Mouse (Mus musculus): ENCODE results near the gene Znhit2.
"Not testable (repeated sequence)": the region's sequence is repeated elsewhere in the genome, so short reads cannot be mapped to it uniquely, and the experiment has no call there.

Gene Znhit2

GRCm38 (mm10) chr19:6061021-6061533, at the start of gene Znhit2:
TSS of gene Znhit2 (plus strand) at chr19:6061192.
- DNase-seq = peak; percentile 90

- no peak for DNase-seq
These were observed 47.3 kb upstream of the Znhit2 start for GRCm38 (mm10) chr19:6013691-6014090.

GRCm38 (mm10) chr19:6014991-6015510, 45.9 kb upstream of the Znhit2 start:
- DNase-seq = no peak

- DNase-seq = peak; percentile 68
These were observed 45.3 kb upstream of the Znhit2 start, which contains the start of gene Capn1 for GRCm38 (mm10) chr19:6015511-6016315. TSS of gene Capn1 (minus strand) at chr19:6015897.

GRCm38 (mm10) chr19:6016532-6016931, 44.5 kb upstream of the Znhit2 start:
- DNase-seq = no peak

GRCm38 (mm10) chr19:6018142-6019089, 42.6 kb upstream of the Znhit2 start:
- DNase-seq = peak; percentile 89

GRCm38 (mm10) chr19:6020276-6020675, 40.7 kb upstream of the Znhit2 start:
- no peak for DNase-seq

- DNase-seq = no peak
These were observed 37.9 kb upstream of the Znhit2 start for GRCm38 (mm10) chr19:6023059-6023458.

- no peak for DNase-seq
These were observed 37.1 kb upstream of the Znhit2 start for GRCm38 (mm10) chr19:6023930-6024329.

- no peak for DNase-seq
These were observed 32.0 kb upstream of the Znhit2 start for GRCm38 (mm10) chr19:6028991-6029390.

GRCm38 (mm10) chr19:6029426-6029825, 31.6 kb upstream of the Znhit2 start:
- DNase-seq = no peak

- DNase-seq = no peak
These were observed 30.3 kb upstream of the Znhit2 start for GRCm38 (mm10) chr19:6030520-6031280.

GRCm38 (mm10) chr19:6035966-6036585, 24.9 kb upstream of the Znhit2 start:
- DNase-seq = no peak

- no peak for DNase-seq
These were observed 23.3 kb upstream of the Znhit2 start for GRCm38 (mm10) chr19:6037695-6038094.

- DNase-seq = no peak
These were observed 22.7 kb upstream of the Znhit2 start for GRCm38 (mm10) chr19:6038326-6038725.

GRCm38 (mm10) chr19:6040002-6040401, 21.0 kb upstream of the Znhit2 start:
- no peak for DNase-seq

- no peak for DNase-seq
These were observed 18.7 kb upstream of the Znhit2 start for GRCm38 (mm10) chr19:6042293-6042692.

- DNase-seq = not testable (repeated sequence)
These were observed 16.9 kb upstream of the Znhit2 start for GRCm38 (mm10) chr19:6044102-6044501.

- DNase-seq = no peak
These were observed 15.4 kb upstream of the Znhit2 start for GRCm38 (mm10) chr19:6045366-6046293.

GRCm38 (mm10) chr19:6046294-6047153, 14.5 kb upstream of the Znhit2 start, which contains the start of gene Syvn1:
TSS of gene Syvn1 (plus strand) at chr19:6046576.
- DNase-seq = peak; percentile 89
